Mouse (Mus musculus): Measurements from ENCODE around the gene Gm8332. TPM values are rescaled to one million over a fixed set of nuclear protein-coding genes. Genes with fewer than 3 reads are reported as not detected.
"Not testable (repeated sequence)": the region's sequence is repeated elsewhere in the genome, so short reads cannot be mapped to it uniquely, and the experiment has no call there.

Gene Gm8332
- polyA plus RNA-seq, 1 experiment from 2014 or later: not detected

DNA sequence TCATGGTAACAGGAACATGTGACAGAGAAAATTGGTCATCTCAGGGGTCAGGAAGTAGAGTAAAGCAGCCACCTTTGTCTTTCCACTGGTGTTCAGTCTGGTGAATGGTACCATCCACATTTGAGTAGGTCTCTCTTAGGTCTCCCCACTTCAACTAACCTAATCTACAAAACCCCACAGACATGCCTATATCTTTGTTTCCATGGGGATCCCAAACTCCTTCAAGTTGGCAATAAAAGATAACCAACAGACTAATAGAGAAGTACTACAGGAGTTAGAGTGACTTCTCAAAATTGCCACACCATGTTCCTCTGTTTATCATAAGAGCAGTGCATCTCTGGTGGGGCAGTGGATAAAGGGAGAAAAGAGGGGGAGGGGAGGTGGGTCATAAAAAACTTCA, 31.8 kb downstream of the Gm8332 start:
- not testable (repeated sequence) for H3K27me3 ChIP-seq (replicated peaks; ENCODE audit: control insufficient read depth, insufficient read depth, low read length); H3K4me3 ChIP-seq (replicated peaks; ENCODE audit: low read length); H3K4me2 ChIP-seq (ENCODE audit: low read length); ATAC-seq; H3K36me3 ChIP-seq (ENCODE audit: control insufficient read depth, insufficient read depth); H3K9ac ChIP-seq (replicated peaks; ENCODE audit: low read depth, low read length); H3K27ac ChIP-seq (ENCODE audit: low read length); H3K9me3 ChIP-seq (ENCODE audit: control insufficient read depth, low read length); H3K4me1 ChIP-seq (replicated peaks; ENCODE audit: control insufficient read depth, insufficient read depth, low read length)

DNA sequence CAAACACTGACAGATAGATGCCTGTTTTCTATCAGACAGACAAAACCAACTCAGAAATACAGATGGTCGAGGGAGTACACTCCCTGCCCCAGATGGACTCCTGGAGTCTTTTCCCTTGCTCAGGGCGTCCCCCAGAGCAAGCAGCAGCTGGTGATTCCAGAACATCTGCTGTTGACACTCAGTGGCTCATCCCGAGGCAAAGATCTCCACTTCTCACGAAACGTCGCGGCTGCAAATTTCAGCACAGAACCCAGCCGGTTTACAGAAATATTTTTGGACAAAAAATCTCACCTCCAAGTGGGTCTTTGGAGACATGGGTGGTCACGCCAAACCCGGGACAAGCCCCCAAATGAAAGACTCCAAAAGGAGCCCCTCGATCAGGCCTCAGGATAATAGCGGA, 35.3 kb downstream of the Gm8332 start:
- Histone ChIP-seq H3K4me3 (replicated peaks; ENCODE audit: low read length) (no peak overlapping the region), H3K27me3 (replicated peaks; ENCODE audit: control insufficient read depth, insufficient read depth, low read length) (no peaks in the 10 kb centered on the region), H3K4me1 (replicated peaks; ENCODE audit: control insufficient read depth, insufficient read depth, low read length) (no peaks in the 10 kb centered on the region), H3K27ac (ENCODE audit: low read length) (no peak overlapping the region), H3K36me3 (ENCODE audit: control insufficient read depth, insufficient read depth) (no peaks in the 10 kb centered on the region), H3K9me3 (ENCODE audit: control insufficient read depth, low read length) (no peaks in the 10 kb centered on the region), H3K4me2 (ENCODE audit: low read length) (no peak overlapping the region), H3K9ac (replicated peaks; ENCODE audit: low read depth, low read length) (no peak overlapping the region)
- no peak for ATAC-seq
- 90% methylated on average over 12 of the region's 12 CpGs for whole genome bisulfite sequencing

GRCm38 (mm10) chr12:88211458-88211857, 38.4 kb downstream of the Gm8332 start:
- not testable (repeated sequence) for H3K27ac ChIP-seq (ENCODE audit: low read length); H3K4me1 ChIP-seq (replicated peaks; ENCODE audit: control insufficient read depth, insufficient read depth, low read length); H3K9me3 ChIP-seq (ENCODE audit: control insufficient read depth, low read length); H3K4me3 ChIP-seq (replicated peaks; ENCODE audit: low read length); H3K9ac ChIP-seq (replicated peaks; ENCODE audit: low read depth, low read length); ATAC-seq; H3K4me2 ChIP-seq (ENCODE audit: low read length); H3K27me3 ChIP-seq (replicated peaks; ENCODE audit: control insufficient read depth, insufficient read depth, low read length); H3K36me3 ChIP-seq (ENCODE audit: control insufficient read depth, insufficient read depth)
- 89% methylated on average over 9 of the region's 9 CpGs for WGBS

DNA sequence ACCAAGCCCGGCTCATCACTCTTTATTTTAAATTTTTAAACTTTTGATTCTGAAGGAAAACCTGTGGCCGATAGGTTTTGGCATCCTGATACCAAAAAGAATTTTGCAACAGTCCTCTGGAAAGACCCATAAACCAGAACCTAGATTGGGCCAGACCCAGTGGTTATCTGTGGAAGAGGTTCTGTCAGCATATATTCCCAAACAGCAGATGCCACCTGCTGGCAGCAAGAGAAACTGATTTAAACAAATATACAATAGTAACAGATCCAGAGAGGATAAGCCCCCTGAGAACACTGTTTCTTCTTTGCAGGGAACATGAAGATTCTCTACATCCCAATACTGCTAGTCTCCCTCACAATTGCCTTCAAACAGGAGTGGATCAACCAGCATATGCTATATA, 47.0 kb downstream of the Gm8332 start:
- Histone ChIP-seq H3K9me3 (ENCODE audit: control insufficient read depth, low read length) (no peaks in the 10 kb centered on the region), H3K27ac (ENCODE audit: low read length) (no peak overlapping the region), H3K4me3 (replicated peaks; ENCODE audit: low read length) (no peak overlapping the region), H3K27me3 (replicated peaks; ENCODE audit: control insufficient read depth, insufficient read depth, low read length) (no peaks in the 10 kb centered on the region), H3K4me1 (replicated peaks; ENCODE audit: control insufficient read depth, insufficient read depth, low read length) (no peaks in the 10 kb centered on the region), H3K4me2 (ENCODE audit: low read length) (no peak overlapping the region), H3K36me3 (ENCODE audit: control insufficient read depth, insufficient read depth) (no peaks in the 10 kb centered on the region), H3K9ac (replicated peaks; ENCODE audit: low read depth, low read length) (no peak overlapping the region)
- 94% methylated on average over 2 of the region's 2 CpGs for WGBS
- ATAC-seq: no peak

Other genes with a start within 250 kb of the Gm8332 start
- not detected in 2 replicates for gene Gm2075, start 238.3 kb downstream of the Gm8332 start, polyA plus RNA-seq (2015; fragmentation: Nextera tagmentation; extraction: Ambion mirVana)
- gene Gm6803, start 231.3 kb downstream of the Gm8332 start, polyA plus RNA-seq (2015; fragmentation: Nextera tagmentation; extraction: Ambion mirVana): not detected in 2 replicates
- not detected in 2 replicates for gene Gm2056, start 223.1 kb downstream of the Gm8332 start, polyA plus RNA-seq (2015; fragmentation: Nextera tagmentation; extraction: Ambion mirVana)
- gene Gm16368, start 166.4 kb downstream of the Gm8332 start, polyA plus RNA-seq (2015; fragmentation: Nextera tagmentation; extraction: Ambion mirVana): not detected in 2 replicates
- gene Gm10436, start 68.0 kb downstream of the Gm8332 start, polyA plus RNA-seq (2015; fragmentation: Nextera tagmentation; extraction: Ambion mirVana): not detected in 2 replicates
- gene Gm5662, start 24.4 kb upstream of the Gm8332 start, polyA plus RNA-seq (2015; fragmentation: Nextera tagmentation; extraction: Ambion mirVana): not detected in 2 replicates
- gene Gm5039, start 73.9 kb upstream of the Gm8332 start, polyA plus RNA-seq (2015; fragmentation: Nextera tagmentation; extraction: Ambion mirVana): not detected in 2 replicates
- 36.4 and 39.4 TPM in 2 replicates for gene Adck1, start 110.5 kb upstream of the Gm8332 start, polyA plus RNA-seq (2015; fragmentation: Nextera tagmentation; extraction: Ambion mirVana)